Mouse (Mus musculus) stomach, postnatal 0 days (tissue): ENCODE measurements around the gene Mrpl52. TPM values are rescaled to one million over a fixed set of nuclear protein-coding genes. Genes with fewer than 3 reads are reported as not detected.
A peak's percentile ranks its signal among the peaks of the same experiment; 100 is the strongest.

Source experiments
- ATAC-seq: fragments of 200-750 bp; cut with Nextera tagmentation; 2 replicates; pipeline ENCODE4 v1.8.0; 2017; ENCODE audit not compliant: low FRiP score, low TSS enrichment
- DNase-seq: peaks from one replicate; pipeline ENCODE4 v3.0.0-alpha.2; 2016; ENCODE audit warnings: low spot score
- H3K27ac ChIP-seq: fragments of 300-500 bp; sonication (generic); replicated peaks from 2 replicates; pipeline ENCODE4 v1.5.1; 2014; ENCODE audit warnings: mild to moderate bottlenecking, control low read depth
- H3K27me3 ChIP-seq: fragments of 300-500 bp; sonication (generic); 2 replicates; pipeline ENCODE4 v1.6.1; 2014; ENCODE audit warnings: low read length; ENCODE audit not compliant: control insufficient read depth, insufficient read depth
- H3K36me3 ChIP-seq: fragments of 300-500 bp; sonication (generic); 2 replicates; pipeline ENCODE4 v1.6.1; 2014; ENCODE audit warnings: low read length, mixed read lengths; ENCODE audit not compliant: control insufficient read depth, insufficient read depth
- H3K4me1 ChIP-seq: fragments of 300-500 bp; sonication (generic); replicated peaks from 2 replicates; pipeline ENCODE4 v1.6.1; 2014; ENCODE audit warnings: antibody characterized with exemption; ENCODE audit not compliant: control insufficient read depth, insufficient read depth
- H3K4me2 ChIP-seq: fragments of 300-500 bp; sonication (generic); replicated peaks from 2 replicates; pipeline ENCODE4 v1.6.1; 2014; ENCODE audit warnings: low read depth, mild to moderate bottlenecking, control low read depth, moderate library complexity
- H3K4me3 ChIP-seq: fragments of 300-500 bp; sonication (generic); 2 replicates; pipeline ENCODE4 v1.5.1; 2014; ENCODE audit warnings: low read depth, low read length, control low read depth
- H3K9ac ChIP-seq: fragments of 300-500 bp; sonication (generic); 2 replicates; pipeline ENCODE4 v1.6.1; 2014; ENCODE audit warnings: mild to moderate bottlenecking, low read length, control low read depth, mixed read lengths
- H3K9me3 ChIP-seq: fragments of 300-500 bp; sonication (generic); 2 replicates; pipeline ENCODE4 v1.6.1; 2016; ENCODE audit warnings: low read length; ENCODE audit not compliant: control insufficient read depth
- CTCF ChIP-seq: IDR thresholded peaks from 2 replicates; pipeline ENCODE4 v1.5.1; 2016; ENCODE audit warnings: antibody characterized with exemption, low read depth, mild to moderate bottlenecking, moderate library complexity
- EP300 ChIP-seq: optimal IDR thresholded peaks from 2 replicates; pipeline ENCODE3; 2016; ENCODE audit warnings: antibody characterized with exemption
- WGBS: fragments of 180-500 bp; shearing (Covaris S2); extraction: QIAGEN DNeasy Blood & Tissue Kit; methylation state at CpG from one replicate; pipeline ENCODE4 v1.1.7; 2014; 5-methylcytosine and 5-hydroxymethylcytosine counted together
- polyA plus RNA-seq: library from polyadenylated mRNA; unstranded; fragments of >200 nt; fragmentation: Nextera tagmentation; extraction: Ambion mirVana; gene quantifications from 2 replicates; pipeline ENCODE4 v1.2.1, GENCODE M21; 2015

Mrpl52 gene
- polyA plus RNA-seq, 1 experiment from 2014 or later = 339 TPM

GRCm38 (mm10) chr14:54453566-54453965, 26.9 kb downstream of the Mrpl52 start:
- 62% methylated on average over 9 of the region's 9 CpGs for WGBS
- DNase-seq = no peak
- TF ChIP-seq EP300 = no peak
- TF ChIP-seq CTCF = no peak

GRCm38 (mm10) chr14:54454669-54455528, 28.2 kb downstream of the Mrpl52 start:
- H3K27ac ChIP-seq = no peak overlapping the region
- ATAC-seq (peak; percentile 51; the same call in 1 of the 2 replicates), DNase-seq (no peak)
- no peak overlapping the region for H3K4me2 ChIP-seq
- H3K27me3 ChIP-seq = no peaks in the 10 kb centered on the region
- H3K4me1 ChIP-seq = no peaks in the 10 kb centered on the region
- no peaks in the 10 kb centered on the region for H3K36me3 ChIP-seq
- H3K9me3 ChIP-seq = no peaks in the 10 kb centered on the region
- TF ChIP-seq CTCF = no peak
- no peak for TF ChIP-seq EP300
- no peak overlapping the region for H3K4me3 ChIP-seq
- WGBS = 58% methylated on average over 11 of the region's 11 CpGs
- H3K9ac ChIP-seq = no peak overlapping the region

More at GRCm38 (mm10) chr14:54453566-54453965, 26.9 kb downstream of the Mrpl52 start:
- Histone ChIP-seq H3K27me3 (no peaks in the 10 kb centered on the region), H3K36me3 (no peaks in the 10 kb centered on the region), H3K4me2 (no peak overlapping the region), H3K4me1 (no peaks in the 10 kb centered on the region), H3K27ac (no peak overlapping the region), H3K9me3 (no peaks in the 10 kb centered on the region), H3K9ac (no peak overlapping the region), H3K4me3 (no peak overlapping the region)
- ATAC-seq = no peak

GRCm38 (mm10) chr14:54457907-54458569, 31.3 kb downstream of the Mrpl52 start:
- TF ChIP-seq EP300 (no peak), CTCF (no peak)
- Histone ChIP-seq H3K27me3 (no peaks in the 10 kb centered on the region), H3K27ac (no peak overlapping the region), H3K4me2 (no peak overlapping the region), H3K9ac (no peak overlapping the region), H3K9me3 (no peaks in the 10 kb centered on the region), H3K36me3 (no peaks in the 10 kb centered on the region), H3K4me1 (no peaks in the 10 kb centered on the region), H3K4me3 (no peak overlapping the region)
- ATAC-seq = no peak
- 86% methylated on average over 14 of the region's 14 CpGs for WGBS
- DNase-seq = no peak

- Histone ChIP-seq H3K4me3 (no peak overlapping the region), H3K9ac (no peak overlapping the region), H3K27me3 (no peaks in the 10 kb centered on the region), H3K9me3 (no peaks in the 10 kb centered on the region), H3K4me1 (no peaks in the 10 kb centered on the region; the same call in 1 of the 2 replicates), H3K4me2 (no peak overlapping the region), H3K27ac (0 out of 2 replicates have a peak overlapping the region, but pooled peaks have one; percentile 8), H3K36me3 (no peaks in the 10 kb centered on the region)
- no peak for ATAC-seq
- no peak for DNase-seq
- no peak for TF ChIP-seq CTCF
- no peak for TF ChIP-seq EP300
- WGBS = 57% methylated on average over 4 of the region's 4 CpGs
These were observed 35.4 kb downstream of the Mrpl52 start for GRCm38 (mm10) chr14:54462146-54462545.

GRCm38 (mm10) chr14:54463108-54463958, 36.6 kb downstream of the Mrpl52 start:
- Histone ChIP-seq H3K9ac (peak overlapping the region; percentile 92), H3K27me3 (no peaks in the 10 kb centered on the region), H3K36me3 (peaks cover 10% of the 10 kb centered on the region), H3K4me3 (peak overlapping the region; percentile 92), H3K27ac (peak overlapping the region; percentile 95), H3K4me1 (no peaks in the 10 kb centered on the region; the same call in 1 of the 2 replicates), H3K4me2 (peak overlapping the region; percentile 84), H3K9me3 (no peaks in the 10 kb centered on the region)
- no peak for DNase-seq
- 11% methylated on average over 12 of the region's 12 CpGs for WGBS
- peak; percentile 25; the same call in 1 of the 2 replicates for ATAC-seq
- TF ChIP-seq CTCF = no peak
- no peak for TF ChIP-seq EP300
